Mouse (Mus musculus) megakaryocyte, embryonic 14.5 days (primary cell): ENCODE measurements around the gene Kiss1r.

ENCODE experiments used
- FLI1 ChIP-seq: IDR thresholded peaks from 2 replicates; pipeline ENCODE4 v1.6.1; 2012; ENCODE audit warnings: low read length, inconsistent platforms, mixed read lengths
- GATA1 ChIP-seq: IDR thresholded peaks from 3 replicates; pipeline ENCODE4 v1.6.1; 2012; ENCODE audit warnings: mixed read lengths, low read length, inconsistent platforms, borderline replicate concordance

DNA sequence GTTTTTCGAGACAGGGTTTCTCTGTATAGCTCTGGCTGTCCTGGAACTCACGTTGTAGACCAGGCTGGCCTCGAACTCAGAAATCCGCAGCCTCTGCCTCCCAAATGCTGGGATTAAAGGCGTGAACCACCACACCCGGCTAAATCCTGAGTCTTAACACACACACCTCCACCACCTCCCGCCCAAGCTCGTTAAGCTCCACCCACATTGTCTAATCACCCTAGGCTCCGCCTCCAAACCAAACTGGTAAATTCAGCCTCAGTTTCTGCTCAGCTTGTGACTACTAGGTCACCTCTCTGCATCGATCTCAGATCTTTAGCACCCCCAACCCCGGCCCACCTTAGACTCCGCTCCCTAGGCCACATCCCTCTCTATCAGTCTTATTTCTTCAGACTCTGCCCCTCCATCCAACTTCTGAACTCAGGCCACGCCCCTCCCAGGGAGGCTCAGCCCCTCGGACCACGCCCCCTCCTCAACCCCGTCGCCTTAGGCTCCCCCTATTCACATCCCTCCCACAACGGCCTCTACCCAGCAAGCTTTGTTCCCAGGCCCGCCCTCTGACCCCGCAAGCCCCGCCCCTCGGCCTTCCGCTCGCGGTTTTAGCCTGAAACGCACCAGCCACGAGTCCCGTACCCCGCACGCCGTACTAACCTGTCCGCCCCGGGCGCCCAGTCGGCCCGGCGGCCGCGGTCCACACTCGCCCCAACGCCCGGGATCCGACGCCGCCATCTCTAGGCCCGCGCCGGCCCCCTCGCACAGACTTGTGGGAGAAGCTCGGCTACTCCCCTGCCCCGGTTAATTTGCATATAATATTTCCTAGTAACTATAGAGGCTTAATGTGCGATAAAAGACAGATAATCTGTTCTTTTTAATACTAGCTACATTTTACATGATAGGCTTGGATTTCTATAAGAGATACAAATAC, 8.3 kb upstream of the Kiss1r start, which contains the start of gene Med16:
- TF ChIP-seq GATA1 (no peak), FLI1 (no peak)
